Mouse (Mus musculus) hindbrain, embryonic 16.5 days (tissue): Measurements from ENCODE around the gene Primpol. TPM values are rescaled to one million over a fixed set of nuclear protein-coding genes. Genes with fewer than 3 reads are reported as not detected.
A peak's percentile ranks its signal among the peaks of the same experiment; 100 is the strongest.

Experiments
- ATAC-seq: fragments of 200-750 bp; cut with Nextera tagmentation; 2 replicates; pipeline ENCODE4 v1.8.0; 2017; ENCODE audit warnings: moderate TSS enrichment, moderate library complexity
- H3K27ac ChIP-seq: fragments of 300-500 bp; sonication (generic); 2 replicates; pipeline ENCODE4 v1.5.1; 2014; ENCODE audit warnings: low read depth, mild to moderate bottlenecking, control low read depth, low read length, moderate library complexity
- H3K27me3 ChIP-seq: fragments of 300-500 bp; sonication (generic); replicated peaks from 2 replicates; pipeline ENCODE4 v1.6.1; 2014; ENCODE audit warnings: low read length; ENCODE audit not compliant: control insufficient read depth, insufficient read depth
- H3K36me3 ChIP-seq: fragments of 300-500 bp; sonication (generic); 2 replicates; pipeline ENCODE4 v1.6.1; 2014; ENCODE audit warnings: mild to moderate bottlenecking, low read length, moderate library complexity, mixed read lengths; ENCODE audit not compliant: control insufficient read depth, insufficient read depth
- H3K4me1 ChIP-seq: fragments of 300-500 bp; sonication (generic); 2 replicates; pipeline ENCODE4 v1.6.1; 2014; ENCODE audit warnings: low read depth, low read length; ENCODE audit not compliant: control insufficient read depth, insufficient read depth
- H3K4me2 ChIP-seq: fragments of 300-500 bp; sonication (generic); 2 replicates; pipeline ENCODE4 v1.6.1; 2014; ENCODE audit warnings: mild to moderate bottlenecking, low read length, control low read depth, moderate library complexity
- H3K4me3 ChIP-seq: fragments of 300-500 bp; sonication (generic); 2 replicates; pipeline ENCODE4 v1.5.1; 2014; ENCODE audit warnings: mild to moderate bottlenecking, low read length, control low read depth, moderate library complexity
- H3K9ac ChIP-seq: fragments of 300-500 bp; sonication (generic); 2 replicates; pipeline ENCODE4 v1.6.1; 2014; ENCODE audit warnings: low read depth, mild to moderate bottlenecking, control low read depth, low read length, moderate library complexity
- H3K9me3 ChIP-seq: fragments of 300-500 bp; sonication (generic); 2 replicates; pipeline ENCODE4 v1.6.1; 2014; ENCODE audit warnings: mild to moderate bottlenecking, low read length, moderate library complexity; ENCODE audit not compliant: control insufficient read depth
- WGBS: fragments of 180-500 bp; shearing (Covaris S2); extraction: QIAGEN DNeasy Blood & Tissue Kit; methylation state at CpG from one replicate; pipeline ENCODE4 v1.1.7; 2014; 5-methylcytosine and 5-hydroxymethylcytosine counted together
- polyA plus RNA-seq: library from polyadenylated mRNA; unstranded; fragments of >200 nt; fragmentation: Nextera tagmentation; extraction: Ambion mirVana; gene quantifications from 2 replicates; pipeline ENCODE4 v1.2.1, GENCODE M21; 2015

Gene Primpol
- polyA plus RNA-seq, 1 experiment from 2014 or later = 6.5 TPM

- H3K4me2 ChIP-seq = peak overlapping the region; percentile 69
- H3K27me3 ChIP-seq = no peaks in the 10 kb centered on the region
- H3K4me1 ChIP-seq = peaks cover 9% of the 10 kb centered on the region
- no peaks in the 10 kb centered on the region for H3K36me3 ChIP-seq
- peak overlapping the region; percentile 71 for H3K4me3 ChIP-seq
- ATAC-seq = no peak
- WGBS = 6% methylated on average over 10 of the region's 10 CpGs
- no peaks in the 10 kb centered on the region for H3K9me3 ChIP-seq
- no peak overlapping the region for H3K27ac ChIP-seq
- H3K9ac ChIP-seq = peak overlapping the region; percentile 53
Observed at GRCm38 (mm10) chr8:46552441-46552765, 64.6 kb downstream of the Primpol start.

GRCm38 (mm10) chr8:46551615-46552440 lies 65.2 kb downstream of the Primpol start, which contains the start of gene Cenpu:
Gene Cenpu (plus strand): TSS chr8:46552028.
- H3K4me2 ChIP-seq = peak within 1 kb of the TSS; percentile 69
- under 1% methylated on average over 47 of the region's 50 CpGs for WGBS
- peak within 1 kb of the TSS; percentile 79 for H3K27ac ChIP-seq
- no peaks in the 10 kb centered on the region for H3K9me3 ChIP-seq
- H3K9ac ChIP-seq = peak within 1 kb of the TSS; percentile 63
- H3K27me3 ChIP-seq = no peaks in the 10 kb centered on the region
- H3K4me1 ChIP-seq = peaks cover 9% of the 10 kb centered on the region
- peak within 1 kb of the TSS; percentile 71 for H3K4me3 ChIP-seq
- no peaks in the 10 kb centered on the region for H3K36me3 ChIP-seq
- peak; percentile 99 for ATAC-seq

- no peak for ATAC-seq
- H3K9me3 ChIP-seq = no peaks in the 10 kb centered on the region
- H3K36me3 ChIP-seq = no peaks in the 10 kb centered on the region
- H3K9ac ChIP-seq = no peak overlapping the region
- peak overlapping the region; percentile 71; the same call in 1 of the 2 replicates for H3K4me3 ChIP-seq
- no peak overlapping the region for H3K27ac ChIP-seq
- H3K27me3 ChIP-seq = no peaks in the 10 kb centered on the region
- H3K4me2 ChIP-seq = peak overlapping the region; percentile 61
- peaks cover 9% of the 10 kb centered on the region for H3K4me1 ChIP-seq
- 52% methylated on average over 4 of the region's 4 CpGs for WGBS
Observed at GRCm38 (mm10) chr8:46551029-46551428, 66.0 kb downstream of the Primpol start.

- Histone ChIP-seq H3K27ac (no peak overlapping the region), H3K9me3 (no peaks in the 10 kb centered on the region)
- 86% methylated on average over 8 of the region's 8 CpGs for WGBS
Observed at GRCm38 (mm10) chr8:46550058-46550457, 67.0 kb downstream of the Primpol start.

GRCm38 (mm10) chr8:46547245-46547644 lies 69.8 kb downstream of the Primpol start:
- Histone ChIP-seq H3K4me1 (peaks cover 4% of the 10 kb centered on the region), H3K4me3 (no peak overlapping the region), H3K9me3 (no peaks in the 10 kb centered on the region), H3K36me3 (no peaks in the 10 kb centered on the region), H3K4me2 (no peak overlapping the region), H3K27ac (no peak overlapping the region), H3K9ac (no peak overlapping the region), H3K27me3 (no peaks in the 10 kb centered on the region)
- 60% methylated on average over 4 of the region's 4 CpGs for WGBS
- no peak for ATAC-seq

More at GRCm38 (mm10) chr8:46550058-46550457, 67.0 kb downstream of the Primpol start:
- no peak overlapping the region for H3K4me3 ChIP-seq
- H3K27me3 ChIP-seq = no peaks in the 10 kb centered on the region
- peaks cover 9% of the 10 kb centered on the region for H3K4me1 ChIP-seq
- H3K9ac ChIP-seq = no peak overlapping the region
- no peaks in the 10 kb centered on the region for H3K36me3 ChIP-seq
- no peak overlapping the region for H3K4me2 ChIP-seq
- ATAC-seq = no peak

- 74% methylated on average over 11 of the region's 11 CpGs for WGBS
- Histone ChIP-seq H3K4me2 (no peak overlapping the region), H3K9me3 (no peaks in the 10 kb centered on the region), H3K36me3 (no peaks in the 10 kb centered on the region), H3K4me3 (no peak overlapping the region), H3K4me1 (peaks cover 3% of the 10 kb centered on the region; the same call in 1 of the 2 replicates), H3K27me3 (no peaks in the 10 kb centered on the region), H3K9ac (no peak overlapping the region), H3K27ac (no peak overlapping the region)
- ATAC-seq = no peak
Observed at GRCm38 (mm10) chr8:46546431-46547176, 70.4 kb downstream of the Primpol start.

GRCm38 (mm10) chr8:46545854-46546253 lies 71.2 kb downstream of the Primpol start:
- Histone ChIP-seq H3K36me3 (no peaks in the 10 kb centered on the region), H3K9me3 (no peaks in the 10 kb centered on the region), H3K27ac (no peak overlapping the region), H3K9ac (no peak overlapping the region), H3K4me2 (no peak overlapping the region), H3K4me3 (no peak overlapping the region), H3K4me1 (no peaks in the 10 kb centered on the region), H3K27me3 (no peaks in the 10 kb centered on the region)
- ATAC-seq = no peak
- 83% methylated on average over 5 of the region's 5 CpGs for WGBS

GRCm38 (mm10) chr8:46543662-46544061 lies 73.3 kb downstream of the Primpol start:
- Histone ChIP-seq H3K9ac (no peak overlapping the region), H3K4me2 (no peak overlapping the region), H3K27me3 (no peaks in the 10 kb centered on the region), H3K27ac (no peak overlapping the region), H3K4me3 (no peak overlapping the region), H3K9me3 (no peaks in the 10 kb centered on the region), H3K36me3 (no peaks in the 10 kb centered on the region), H3K4me1 (no peaks in the 10 kb centered on the region)
- ATAC-seq = no peak
- WGBS = 75% methylated on average over 6 of the region's 6 CpGs

GRCm38 (mm10) chr8:46543191-46543590 lies 73.8 kb downstream of the Primpol start:
- no peaks in the 10 kb centered on the region for H3K27me3 ChIP-seq
- H3K27ac ChIP-seq = no peak overlapping the region
- H3K4me1 ChIP-seq = no peaks in the 10 kb centered on the region
- H3K36me3 ChIP-seq = no peaks in the 10 kb centered on the region
- no peak overlapping the region for H3K4me2 ChIP-seq
- ATAC-seq = no peak
- WGBS = 77% methylated on average over 7 of the region's 7 CpGs
- no peak overlapping the region for H3K9ac ChIP-seq
- no peaks in the 10 kb centered on the region for H3K9me3 ChIP-seq
- no peak overlapping the region for H3K4me3 ChIP-seq
